Comparison of ENCODE assay signal across 23 mouse cellular contexts in genomic region chr11:116244580-116244979, GRCm38 (mm10). TPM values are rescaled to one million over a fixed set of nuclear protein-coding genes. Genes with fewer than 3 reads are reported as not detected.
"Had no signal": no experiment of that assay in that cellular context is flagged by ENCODE, and none has a peak within 500 bp of the region (broad histone marks: within the 10 kb centered on the region; RNA-seq: fewer than 3 reads in every experiment).

No protein-coding gene starts in this region.

- H3K27me3 ChIP-seq: limb, embryonic 12.5 days; limb, embryonic 15.5 days; midbrain, embryonic 12.5 days; midbrain, embryonic 15.5 days; neural tube, embryonic 13.5 days; stomach, embryonic 15.5 days had no signal

- H3K4me2 ChIP-seq: limb, embryonic 12.5 days; limb, embryonic 15.5 days; liver, embryonic 11.5 days; lung, embryonic 14.5 days; midbrain, embryonic 12.5 days; midbrain, embryonic 15.5 days; neural tube, embryonic 13.5 days; stomach, embryonic 15.5 days had no signal

- DNase-seq: kidney, adult 11 months; kidney, postnatal 10 days; left cerebral cortex, postnatal 4 days; liver, postnatal 0 days; lung, embryonic 14.5 days; retina, postnatal 1 day; right cerebral cortex, postnatal 25 days; spleen, adult 18-20 months; thymus, adult 2 months; thymus, postnatal 14 days; thymus, postnatal 4 days had no signal

- H3K4me3 ChIP-seq: limb, embryonic 12.5 days; limb, embryonic 15.5 days; midbrain, embryonic 12.5 days; midbrain, embryonic 15.5 days; myocyte; neural tube, embryonic 13.5 days; stomach, embryonic 15.5 days had no signal

- H3K27ac ChIP-seq: limb, embryonic 15.5 days; liver, embryonic 14.5 days; macrophage; midbrain, embryonic 12.5 days; midbrain, embryonic 15.5 days; neural tube, embryonic 13.5 days; stomach, embryonic 15.5 days had no signal

- H3K4me1 ChIP-seq: midbrain, embryonic 15.5 days; stomach, embryonic 15.5 days had no signal

- ATAC-seq: inflammation-experienced regulatory T-cells, adult 6 months; liver, postnatal 0 days; lung, postnatal 0 days; midbrain, embryonic 15.5 days had no signal

- H3K9me3 ChIP-seq: limb, embryonic 12.5 days; limb, embryonic 15.5 days; midbrain, embryonic 12.5 days; midbrain, embryonic 15.5 days; neural tube, embryonic 13.5 days; stomach, embryonic 15.5 days had no signal

- H3K9ac ChIP-seq: limb, embryonic 12.5 days; limb, embryonic 15.5 days; liver, embryonic 14.5 days; liver, postnatal 0 days; lung, embryonic 14.5 days; midbrain, embryonic 12.5 days; midbrain, embryonic 15.5 days; neural tube, embryonic 13.5 days; stomach, embryonic 15.5 days had no signal

RNA-seq across cellular contexts. Expression of gene Evpl, which starts 6.7 kb away (rescaled TPM):
- polyA plus RNA-seq: inflammation-experienced regulatory T-cells, adult 6 months; macrophage had no signal

RNA-seq across cellular contexts. Expression of gene Galr2, which starts 36.2 kb away (rescaled TPM):
- polyA plus RNA-seq: inflammation-experienced regulatory T-cells, adult 6 months; limb, embryonic 12.5 days; liver, postnatal 0 days; lung, embryonic 14.5 days; lung, postnatal 0 days; macrophage had no signal
